ENCODE assay signal across 7 mouse cellular contexts in the genomic region with DNA sequence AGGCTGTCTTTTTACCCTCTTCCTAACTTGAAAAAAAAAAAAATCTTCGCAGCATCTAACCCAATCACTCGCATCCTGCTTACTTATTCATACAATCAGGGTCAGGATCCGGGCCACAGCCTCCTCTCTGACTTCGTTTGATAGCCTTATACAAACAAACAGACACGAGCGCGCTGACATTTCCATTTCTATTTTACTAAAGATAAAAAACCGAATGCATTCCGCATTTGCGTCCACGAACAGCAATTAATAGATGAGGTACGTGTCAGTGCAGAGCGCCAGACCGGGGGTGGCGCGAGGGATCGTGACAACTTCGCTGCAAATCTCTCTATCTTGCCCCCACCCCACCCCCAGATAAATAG. TPM values are rescaled to one million over a fixed set of nuclear protein-coding genes. Genes with fewer than 3 reads are reported as not detected.
DNase-seq lines count a peak whose midpoint lies in the region; ATAC-seq and TF ChIP-seq lines count a peak whose summit lies in the region.

TSS of gene Tll1 (minus strand) at position 248 of the 362 bp plus-strand sequence.

- under 1% methylated on average over 18 of the region's 18 CpGs for WGBS in embryonic facial prominence, embryonic 13.5 days
- under 1% methylated on average over 18 of the region's 18 CpGs for WGBS in hindbrain, embryonic 14.5 days
- WGBS in limb, embryonic 14.5 days, result under 1% methylated on average over 18 of the region's 18 CpGs
- WGBS in neural tube, embryonic 12.5 days, result under 1% methylated on average over 18 of the region's 18 CpGs

- TF ChIP-seq CTCF in testis, adult 2 months (IDR thresholded peaks at IDR 0.05; ENCODE audit: control insufficient read depth, insufficient read depth, insufficient replicate concordance, low read depth, low read length), result no peak

- DNase-seq in testis, postnatal 14 days (ENCODE audit: low spot score), result no peak
- no peak for DNase-seq in hindbrain, embryonic 14.5 days (ENCODE audit: low spot score)
- no peak for DNase-seq in limb, embryonic 14.5 days (ENCODE audit: low spot score)
- DNase-seq in thymus, postnatal 36 days, result no peak

- TF ChIP-seq POLR2A in testis, adult 2 months (IDR thresholded peaks at IDR 0.05; ENCODE audit: control insufficient read depth, low read depth, low read length), result no peak
- no peak for TF ChIP-seq POLR2A in limb, embryonic 14.5 days (IDR thresholded peaks at IDR 0.05; ENCODE audit: borderline replicate concordance, extremely low read depth, insufficient read depth, insufficient read length)

- H3K4me2 ChIP-seq in embryonic facial prominence, embryonic 13.5 days, result peak within 1 kb of the TSS; percentile 98
- H3K4me2 ChIP-seq in hindbrain, embryonic 14.5 days (replicated peaks), result peak within 1 kb of the TSS; percentile 94
- H3K4me2 ChIP-seq in limb, embryonic 14.5 days (replicated peaks; ENCODE audit: low read depth, low read length, severe bottlenecking), result peak within 1 kb of the TSS; percentile 97
- peak within 1 kb of the TSS; percentile 97 for H3K4me2 ChIP-seq in neural tube, embryonic 12.5 days (replicated peaks)

- no peak within 1 kb of the TSS for H3K27ac ChIP-seq in testis, adult 2 months (ENCODE audit: control insufficient read depth, insufficient read depth, low read depth, low read length)
- peak within 1 kb of the TSS; percentile 60 for H3K27ac ChIP-seq in embryonic facial prominence, embryonic 13.5 days
- peak within 1 kb of the TSS; percentile 47; the same call in 1 of the 2 replicates for H3K27ac ChIP-seq in hindbrain, embryonic 14.5 days
- H3K27ac ChIP-seq in limb, embryonic 14.5 days (replicated peaks; ENCODE audit: low read depth, low read length), result peak within 1 kb of the TSS; percentile 63
- H3K27ac ChIP-seq in neural tube, embryonic 12.5 days, result no peak within 1 kb of the TSS

- no peaks in the 10 kb centered on the region for H3K9me3 ChIP-seq in embryonic facial prominence, embryonic 13.5 days
- no peaks in the 10 kb centered on the region for H3K9me3 ChIP-seq in hindbrain, embryonic 14.5 days (ENCODE audit: control insufficient read depth, low read length)
- no peaks in the 10 kb centered on the region for H3K9me3 ChIP-seq in limb, embryonic 14.5 days (ENCODE audit: control insufficient read depth, low read length)
- H3K9me3 ChIP-seq in neural tube, embryonic 12.5 days, result no peaks in the 10 kb centered on the region

- no peak for ATAC-seq in embryonic facial prominence, embryonic 13.5 days (ENCODE audit: insufficient number of reproducible peaks, insufficient read depth, low FRiP score, low TSS enrichment, low read depth)
- ATAC-seq in hindbrain, embryonic 14.5 days (ENCODE audit: low FRiP score), result peak; percentile 34
- peak; percentile 16; the same call in 1 of the 2 replicates for ATAC-seq in limb, embryonic 14.5 days (ENCODE audit: low FRiP score, low read depth)
- no peak; the same call in 1 of the 2 replicates for ATAC-seq in neural tube, embryonic 12.5 days (ENCODE audit: low FRiP score, low read depth)

- 0 out of 2 replicates have a peak, but pooled peaks cover 2% of the 10 kb centered on the region for H3K27me3 ChIP-seq in testis, adult 2 months (ENCODE audit: control insufficient read depth, insufficient read depth, low read length)
- peaks cover 29% of the 10 kb centered on the region for H3K27me3 ChIP-seq in embryonic facial prominence, embryonic 13.5 days
- peaks cover 28% of the 10 kb centered on the region for H3K27me3 ChIP-seq in hindbrain, embryonic 14.5 days (ENCODE audit: control insufficient read depth, insufficient read depth, low read length)
- peaks cover 19% of the 10 kb centered on the region; the same call in 1 of the 2 replicates for H3K27me3 ChIP-seq in limb, embryonic 14.5 days (ENCODE audit: control insufficient read depth, insufficient read depth, low read length)
- H3K27me3 ChIP-seq in neural tube, embryonic 12.5 days (replicated peaks), result 0 out of 2 replicates have a peak, but pooled peaks cover 4% of the 10 kb centered on the region

- peaks cover 10% of the 10 kb centered on the region for H3K4me1 ChIP-seq in testis, adult 2 months (ENCODE audit: control insufficient read depth, insufficient read depth, low read length)
- H3K4me1 ChIP-seq in embryonic facial prominence, embryonic 13.5 days, result peaks cover 17% of the 10 kb centered on the region
- H3K4me1 ChIP-seq in hindbrain, embryonic 14.5 days (replicated peaks; ENCODE audit: control insufficient read depth, insufficient read depth, low read length), result peaks cover 13% of the 10 kb centered on the region
- H3K4me1 ChIP-seq in limb, embryonic 14.5 days (ENCODE audit: control insufficient read depth, insufficient read depth, low read length), result peaks cover 15% of the 10 kb centered on the region
- peaks cover 14% of the 10 kb centered on the region for H3K4me1 ChIP-seq in neural tube, embryonic 12.5 days

- H3K36me3 ChIP-seq in testis, adult 2 months (ENCODE audit: control insufficient read depth, insufficient read depth, low read length), result no peaks in the 10 kb centered on the region
- no peaks in the 10 kb centered on the region for H3K36me3 ChIP-seq in embryonic facial prominence, embryonic 13.5 days
- H3K36me3 ChIP-seq in hindbrain, embryonic 14.5 days (replicated peaks; ENCODE audit: control insufficient read depth, insufficient read depth), result no peaks in the 10 kb centered on the region
- no peaks in the 10 kb centered on the region for H3K36me3 ChIP-seq in limb, embryonic 14.5 days (ENCODE audit: control insufficient read depth, insufficient read depth, low read length)
- no peaks in the 10 kb centered on the region for H3K36me3 ChIP-seq in neural tube, embryonic 12.5 days

- H3K4me3 ChIP-seq in testis, adult 2 months (ENCODE audit: control insufficient read depth, low read depth, low read length), result peak within 1 kb of the TSS; percentile 52
- H3K4me3 ChIP-seq in embryonic facial prominence, embryonic 13.5 days, result peak within 1 kb of the TSS; percentile 69
- peak within 1 kb of the TSS; percentile 69 for H3K4me3 ChIP-seq in hindbrain, embryonic 14.5 days (replicated peaks; ENCODE audit: low read length)
- H3K4me3 ChIP-seq in limb, embryonic 14.5 days (replicated peaks; ENCODE audit: low read length), result peak within 1 kb of the TSS; percentile 60
- H3K4me3 ChIP-seq in neural tube, embryonic 12.5 days, result peak within 1 kb of the TSS; percentile 64

- peak within 1 kb of the TSS; percentile 74 for H3K9ac ChIP-seq in embryonic facial prominence, embryonic 13.5 days
- H3K9ac ChIP-seq in hindbrain, embryonic 14.5 days, result peak within 1 kb of the TSS; percentile 78
- peak within 1 kb of the TSS; percentile 67 for H3K9ac ChIP-seq in limb, embryonic 14.5 days (ENCODE audit: low read depth, low read length, severe bottlenecking)
- H3K9ac ChIP-seq in neural tube, embryonic 12.5 days, result peak within 1 kb of the TSS; percentile 73

RNA-seq across cellular contexts. Expression of gene Tll1, which starts in this region (rescaled TPM):
- 0.06 and 0.11 TPM in 2 replicates for polyA plus RNA-seq in testis, adult 2 months (2012; rRNA removed)
- 6.6 and 6.8 TPM in 2 replicates for polyA plus RNA-seq in embryonic facial prominence, embryonic 13.5 days (2015; fragmentation: Nextera tagmentation; extraction: Ambion mirVana)
- polyA plus RNA-seq in hindbrain, embryonic 14.5 days (2014; fragmentation: Nextera tagmentation; extraction: Ambion mirVana), result 3.4 and 3.5 TPM in 2 replicates
- 2.6 TPM in 2 replicates for polyA plus RNA-seq in limb, embryonic 14.5 days (2012; rRNA removed)
- polyA plus RNA-seq in limb, embryonic 14.5 days (2014; fragmentation: Nextera tagmentation; extraction: Ambion mirVana), result 3.2 and 3.6 TPM in 2 replicates
- 1.9 and 2.7 TPM in 2 replicates for polyA plus RNA-seq in neural tube, embryonic 12.5 days (2016; fragmentation: Nextera tagmentation; extraction: Ambion mirVana)

Comparison
In these comparisons a context has a peak if more than half of its experiments do, and no peak if none do; other contexts are left out.
1. H3K27ac ChIP-seq: peak in embryonic facial prominence, embryonic 13.5 days (single experiment), hindbrain, embryonic 14.5 days (single experiment) and limb, embryonic 14.5 days (single experiment); none in testis, adult 2 months (single experiment) and neural tube, embryonic 12.5 days (single experiment).
2. ATAC-seq: peak in hindbrain, embryonic 14.5 days (single experiment) and limb, embryonic 14.5 days (single experiment); none in embryonic facial prominence, embryonic 13.5 days (single experiment) and neural tube, embryonic 12.5 days (single experiment).
3. Peak in every context shown above with its lines, with median percentiles within 50 percentile points of each other: H3K4me3 ChIP-seq, H3K4me2 ChIP-seq and H3K9ac ChIP-seq.